27 mouse cellular contexts compared by ENCODE assay signal in genomic region chr11:65211701-65212100, GRCm38 (mm10). TPM values are rescaled to one million over a fixed set of nuclear protein-coding genes. Genes with fewer than 3 reads are reported as not detected.
A peak's percentile ranks its signal among the peaks of the same experiment; 100 is the strongest.
DNase-seq lines count a peak whose midpoint lies in the region; ATAC-seq and TF ChIP-seq lines count a peak whose summit lies in the region.
"Had no signal": no experiment of that assay in that cellular context is flagged by ENCODE, and none has a peak within 500 bp of the region (broad histone marks: within the 10 kb centered on the region; RNA-seq: fewer than 3 reads in every experiment).

No protein-coding gene starts in this region.

- no peaks in the 10 kb centered on the region for H3K27me3 ChIP-seq in heart, embryonic 12.5 days (replicated peaks)
- H3K27me3 ChIP-seq in lung, embryonic 15.5 days, result no peaks in the 10 kb centered on the region
- H3K27me3 ChIP-seq: forebrain, embryonic 15.5 days; liver, embryonic 15.5 days; megakaryocyte, embryonic 14.5 days; midbrain, embryonic 13.5 days had no signal

- no peak for DNase-seq in heart, adult 18-20 months
- no peak for DNase-seq in lung, adult 2 months
- DNase-seq in lung, postnatal 14 days, result peak; percentile 16
- DNase-seq in right cerebral cortex, postnatal 10 days (ENCODE audit: low spot score in 2 of 2), result no peak
- DNase-seq: adrenal gland, adult 2 months; B cell, adult 2 months; cerebellum, adult 11 months; cerebellum, adult 9-11 months; kidney, adult 8-10 months; kidney, postnatal 10 days; liver; thymus, postnatal 25 days had no signal

- no peak for ATAC-seq in heart, embryonic 12.5 days (ENCODE audit: insufficient number of reproducible peaks, low FRiP score)
- peak; percentile 44 for ATAC-seq in lung, embryonic 15.5 days (ENCODE audit: borderline replicate concordance, extremely low read depth, low FRiP score, low TSS enrichment)
- no peak for ATAC-seq in monocyte, adult 5-6 weeks (replicated peaks; ENCODE audit: insufficient number of reproducible peaks, low FRiP score, low TSS enrichment, poor library complexity, severe bottlenecking)
- ATAC-seq: forebrain, embryonic 15.5 days; inflammation-experienced regulatory T-cells, adult 6 months; midbrain, embryonic 13.5 days had no signal

- H3K4me2 ChIP-seq in heart, embryonic 12.5 days, result no peak overlapping the region
- no peak overlapping the region for H3K4me2 ChIP-seq in lung, embryonic 15.5 days
- H3K4me2 ChIP-seq: forebrain, embryonic 15.5 days; hindbrain, embryonic 14.5 days; liver, embryonic 15.5 days; midbrain, embryonic 13.5 days had no signal

- H3K4me1 ChIP-seq in heart, embryonic 12.5 days (replicated peaks), result peaks cover 83% of the 10 kb centered on the region
- H3K4me1 ChIP-seq in lung, embryonic 15.5 days, result peaks cover 10% of the 10 kb centered on the region
- H3K4me1 ChIP-seq in lung, adult 2 months (ENCODE audit: control insufficient read depth, insufficient read depth, low read length), result no peaks in the 10 kb centered on the region
- H3K4me1 ChIP-seq: limb, embryonic 10.5 days; liver, embryonic 15.5 days; megakaryocyte, embryonic 14.5 days had no signal

- H3K9me3 ChIP-seq in heart, embryonic 12.5 days (replicated peaks), result no peaks in the 10 kb centered on the region
- H3K9me3 ChIP-seq in lung, embryonic 15.5 days, result no peaks in the 10 kb centered on the region
- H3K9me3 ChIP-seq: embryonic facial prominence, embryonic 10.5 days; forebrain, embryonic 15.5 days; limb, embryonic 10.5 days; liver, embryonic 15.5 days; megakaryocyte, embryonic 14.5 days; midbrain, embryonic 13.5 days had no signal

- TF ChIP-seq POLR2A in lung, adult 2 months (IDR thresholded peaks at IDR 0.05; ENCODE audit: borderline replicate concordance, extremely low read depth, low read depth, low read length), result no peak

- H3K36me3 ChIP-seq in heart, embryonic 12.5 days, result peaks cover 34% of the 10 kb centered on the region
- H3K36me3 ChIP-seq in lung, embryonic 15.5 days, result no peaks in the 10 kb centered on the region
- H3K36me3 ChIP-seq: embryonic facial prominence, embryonic 10.5 days; forebrain, embryonic 15.5 days; limb, embryonic 10.5 days; liver, embryonic 15.5 days; midbrain, embryonic 13.5 days had no signal

- H3K27ac ChIP-seq in heart, embryonic 12.5 days (ENCODE audit: poor library complexity, severe bottlenecking), result peak overlapping the region; percentile 95
- no peak overlapping the region for H3K27ac ChIP-seq in lung, embryonic 15.5 days
- H3K27ac ChIP-seq: embryonic facial prominence, embryonic 10.5 days; forebrain, embryonic 15.5 days; hindbrain, embryonic 14.5 days; limb, embryonic 10.5 days; liver, embryonic 15.5 days; midbrain, embryonic 13.5 days had no signal

- H3K4me3 ChIP-seq in heart, embryonic 12.5 days, result no peak overlapping the region
- no peak overlapping the region for H3K4me3 ChIP-seq in lung, embryonic 15.5 days
- H3K4me3 ChIP-seq in lung, adult 2 months (replicated peaks; ENCODE audit: extremely low read depth, low read depth, low read length), result no peak overlapping the region
- H3K4me3 ChIP-seq: embryonic facial prominence, embryonic 10.5 days; forebrain, embryonic 15.5 days; limb, embryonic 10.5 days; liver, embryonic 15.5 days; megakaryocyte, embryonic 14.5 days; midbrain, embryonic 13.5 days had no signal

- WGBS in heart, embryonic 12.5 days, result 75% methylated on average over 6 of the region's 6 CpGs
- 49% methylated on average over 6 of the region's 6 CpGs for WGBS in lung, embryonic 15.5 days
- WGBS in lung, adult 2 months, result 32% methylated on average over 6 of the region's 6 CpGs

- no peak for TF ChIP-seq CTCF in lung, adult 2 months (IDR thresholded peaks at IDR 0.05; ENCODE audit: insufficient read depth, low read length)

- H3K9ac ChIP-seq in heart, embryonic 12.5 days, result no peak overlapping the region
- H3K9ac ChIP-seq in lung, embryonic 15.5 days, result no peak overlapping the region
- H3K9ac ChIP-seq: forebrain, embryonic 15.5 days; hindbrain, embryonic 14.5 days; liver, embryonic 15.5 days; midbrain, embryonic 13.5 days had no signal

RNA-seq across cellular contexts. Expression of gene Arhgap44, which starts 48.9 kb away (rescaled TPM):
- 13.3 and 15.5 TPM in 2 replicates for polyA plus RNA-seq in heart, embryonic 12.5 days (2016; fragmentation: Nextera tagmentation; extraction: Ambion mirVana)
- 10 to 100 TPM; 21.5 to 23.3 TPM for total RNA-seq in heart, adult 18-20 months (2021)
- polyA plus RNA-seq in lung, embryonic 15.5 days (2015; fragmentation: Nextera tagmentation; extraction: Ambion mirVana), result 12.9 and 15.8 TPM in 2 replicates
- polyA plus RNA-seq in lung, adult 2 months (2012; rRNA removed), result 28.1 and 32.6 TPM in 2 replicates
- not detected in 3 replicates for total RNA-seq in monocyte, adult 5-6 weeks (2017)
- total RNA-seq: MEL had no signal

RNA-seq across cellular contexts. Expression of gene 1700086D15Rik, which starts 52.0 kb away (rescaled TPM):
- polyA plus RNA-seq in heart, embryonic 12.5 days (2016; fragmentation: Nextera tagmentation; extraction: Ambion mirVana), result 0.15 and 0.18 TPM in 2 replicates
- total RNA-seq in heart, adult 18-20 months (2021), result not detected
- 0.20 and 0.22 TPM in 2 replicates for polyA plus RNA-seq in lung, embryonic 15.5 days (2015; fragmentation: Nextera tagmentation; extraction: Ambion mirVana)
- polyA plus RNA-seq in lung, adult 2 months (2012; rRNA removed), result 0.27 and 0.32 TPM in 2 replicates
- total RNA-seq in monocyte, adult 5-6 weeks (2017), result not detected in 3 replicates
- total RNA-seq: adrenal gland, adult 2 months; MEL had no signal
- polyA plus RNA-seq: adrenal gland, adult 2 months; embryonic facial prominence, embryonic 10.5 days; gonadal fat pad, adult 2 months; inflammation-experienced regulatory T-cells, adult 6 months; limb, embryonic 10.5 days; liver, embryonic 15.5 days; midbrain, embryonic 13.5 days; neural tube, embryonic 11.5 days; spleen, adult 2 months had no signal

RNA-seq across cellular contexts. Expression of gene Myocd, which starts 58.1 kb away (rescaled TPM):
- 72.7 and 74.9 TPM in 2 replicates for polyA plus RNA-seq in heart, embryonic 12.5 days (2016; fragmentation: Nextera tagmentation; extraction: Ambion mirVana)
- total RNA-seq in heart, adult 18-20 months (2021), result 10 to 100 TPM; 65.5 to 66.9 TPM
- polyA plus RNA-seq in lung, embryonic 15.5 days (2015; fragmentation: Nextera tagmentation; extraction: Ambion mirVana), result 18.4 and 22.9 TPM in 2 replicates
- polyA plus RNA-seq in lung, adult 2 months (2012; rRNA removed), result 2.7 and 3.1 TPM in 2 replicates
- total RNA-seq in monocyte, adult 5-6 weeks (2017), result not detected in 3 replicates
- total RNA-seq: MEL had no signal
